Mouse (Mus musculus): ENCODE data around the gene Diaph2.

DNA sequence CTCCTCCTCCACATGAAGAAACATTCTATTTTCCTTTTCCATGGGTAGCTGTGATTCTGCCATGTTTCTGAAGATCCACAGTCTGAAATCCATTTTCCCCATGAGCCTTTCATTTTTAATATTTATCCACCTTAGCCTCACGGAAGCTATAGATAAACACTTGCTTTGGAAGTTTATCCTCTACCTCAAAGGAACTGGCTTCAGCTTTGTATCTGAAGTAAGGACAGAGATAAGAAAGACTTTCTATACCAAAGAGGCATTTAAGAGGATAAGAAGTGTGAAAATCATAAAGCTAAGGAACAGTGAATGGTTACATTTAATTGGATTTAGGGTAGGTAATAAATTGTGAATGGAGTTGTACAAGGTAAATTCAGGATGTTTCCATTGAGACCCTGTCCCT, 480.5 kb downstream of the Diaph2 start:
- no peak for TF ChIP-seq CTCF (IDR thresholded peaks at IDR 0.05; ENCODE audit: low read depth)
- no peak for TF ChIP-seq EP300 (IDR thresholded peaks at IDR 0.05; ENCODE audit: low read depth)

Measured in heart, postnatal 0 days (tissue).